Mouse (Mus musculus) intestine, embryonic 15.5 days (tissue): ENCODE measurements at regions not wholly inside any gene's neighbourhood (a gene's known extent, or its start where the extent isn't known, plus 50 kb on each side); places are given as distances from the start of the nearest gene placed in this dataset.

Experiments used
- ATAC-seq: fragments of 200-750 bp; cut with Nextera tagmentation; 2 replicates; pipeline ENCODE4 v1.8.0; 2017; ENCODE audit warnings: moderate TSS enrichment, moderate library complexity
- H3K27ac ChIP-seq: fragments of 300-500 bp; sonication (generic); 2 replicates; pipeline ENCODE4 v1.5.1; 2015; ENCODE audit warnings: mild to moderate bottlenecking, inconsistent platforms
- H3K27me3 ChIP-seq: fragments of 300-500 bp; sonication (generic); replicated peaks from 2 replicates; pipeline ENCODE4 v1.6.1; 2015; ENCODE audit warnings: inconsistent platforms
- H3K36me3 ChIP-seq: fragments of 300-500 bp; sonication (generic); 2 replicates; pipeline ENCODE4 v1.6.1; 2015; ENCODE audit warnings: inconsistent platforms
- H3K4me1 ChIP-seq: fragments of 300-500 bp; sonication (generic); replicated peaks from 2 replicates; pipeline ENCODE4 v1.6.1; 2015; ENCODE audit warnings: inconsistent platforms
- H3K4me2 ChIP-seq: fragments of 300-500 bp; sonication (generic); replicated peaks from 2 replicates; pipeline ENCODE4 v1.6.1; 2015; ENCODE audit warnings: mild to moderate bottlenecking, inconsistent platforms
- H3K4me3 ChIP-seq: fragments of 300-500 bp; sonication (generic); replicated peaks from 2 replicates; pipeline ENCODE4 v1.5.1; 2015; ENCODE audit warnings: inconsistent platforms
- H3K9ac ChIP-seq: fragments of 300-500 bp; sonication (generic); 2 replicates; pipeline ENCODE4 v1.6.1; 2015; ENCODE audit warnings: inconsistent platforms
- H3K9me3 ChIP-seq: fragments of 300-500 bp; sonication (generic); 2 replicates; pipeline ENCODE4 v1.6.1; 2016; ENCODE audit warnings: inconsistent platforms
- WGBS: fragments of 180-500 bp; shearing (Covaris S2); methylation state at CpG from one replicate; pipeline ENCODE4 v1.1.7; 2015; 5-methylcytosine and 5-hydroxymethylcytosine counted together

DNA sequence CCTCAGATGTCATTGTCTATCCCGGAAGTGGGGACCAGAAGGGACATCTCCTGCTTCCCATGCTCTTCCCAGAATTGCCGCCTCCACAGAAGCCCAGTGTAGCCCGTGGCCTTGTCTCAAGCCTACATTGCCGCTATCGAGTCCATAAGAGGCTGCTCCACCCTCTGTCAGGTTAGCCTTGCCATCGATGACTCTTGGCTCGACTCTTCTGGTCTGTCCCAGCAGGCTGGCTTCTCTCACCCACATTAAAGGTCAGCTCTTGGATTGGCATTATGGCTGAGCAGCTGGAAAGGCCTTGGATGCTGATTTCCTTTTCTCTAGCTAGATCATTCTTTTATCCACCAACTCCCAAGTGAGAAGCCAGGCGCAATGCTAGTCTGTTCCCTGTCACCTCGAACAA, 98.5 kb upstream of the Cacna1e start:
- H3K4me1 ChIP-seq, result no peaks in the 10 kb centered on the region
- 86% methylated on average over 9 of the region's 9 CpGs for WGBS

DNA sequence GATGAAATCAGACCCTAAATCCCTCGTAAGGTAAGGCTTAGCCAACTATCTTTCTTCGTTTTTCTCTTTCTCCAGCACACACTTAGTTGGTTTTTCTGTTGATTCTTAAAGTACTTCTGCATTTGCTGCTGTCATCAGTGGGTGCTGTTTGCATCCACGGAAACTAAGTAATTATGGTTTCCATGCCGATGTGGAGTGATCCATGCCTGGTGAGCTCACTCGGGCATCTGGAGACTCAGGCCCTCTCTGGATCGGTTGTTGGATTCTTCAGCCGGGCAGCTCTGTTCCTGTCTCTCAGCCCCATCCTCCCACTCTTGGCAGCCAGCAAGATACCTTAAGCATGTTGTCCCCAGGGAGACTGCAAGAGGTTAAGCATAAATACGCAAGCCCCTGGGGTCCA, 97.4 kb upstream of the Cacna1e start:
- 71% methylated on average over 8 of the region's 8 CpGs for WGBS
- H3K27ac ChIP-seq, result no peak overlapping the region
- H3K9me3 ChIP-seq, result no peaks in the 10 kb centered on the region
- no peaks in the 10 kb centered on the region for H3K4me1 ChIP-seq
- H3K36me3 ChIP-seq, result no peaks in the 10 kb centered on the region
- no peak overlapping the region for H3K4me3 ChIP-seq
- H3K4me2 ChIP-seq, result no peak overlapping the region
- ATAC-seq, result no peak
- no peaks in the 10 kb centered on the region for H3K27me3 ChIP-seq
- no peak overlapping the region for H3K9ac ChIP-seq

More for the DNA sequence above, 98.5 kb upstream of the Cacna1e start:
- H3K27me3 ChIP-seq, result no peaks in the 10 kb centered on the region
- H3K4me2 ChIP-seq, result no peak overlapping the region
- no peak for ATAC-seq
- no peak overlapping the region for H3K27ac ChIP-seq
- H3K4me3 ChIP-seq, result no peak overlapping the region
- H3K36me3 ChIP-seq, result no peaks in the 10 kb centered on the region
- no peak overlapping the region for H3K9ac ChIP-seq
- H3K9me3 ChIP-seq, result no peaks in the 10 kb centered on the region

DNA sequence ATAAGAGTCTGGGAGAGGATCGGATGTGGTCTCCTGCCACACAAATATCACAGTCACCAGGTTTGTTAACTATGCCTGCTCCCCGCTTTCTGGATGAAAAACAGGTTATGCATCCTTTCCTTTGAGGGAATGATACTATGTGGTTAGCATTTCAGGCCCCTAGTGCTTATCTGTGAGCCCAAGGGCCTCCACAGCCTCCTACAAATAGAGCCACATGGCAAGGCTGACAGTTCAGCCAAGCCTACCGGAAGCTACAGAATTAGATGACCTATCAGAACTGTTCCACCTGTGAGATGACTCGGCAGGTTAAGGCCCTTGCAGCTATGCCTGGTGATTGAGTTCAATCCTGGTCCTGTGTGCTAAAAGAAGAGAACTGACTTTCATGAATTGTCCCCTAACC, 91.4 kb upstream of the Cacna1e start:
- Histone ChIP-seq H3K4me3 (no peak overlapping the region), H3K9ac (no peak overlapping the region), H3K9me3 (no peaks in the 10 kb centered on the region), H3K4me1 (no peaks in the 10 kb centered on the region), H3K36me3 (no peaks in the 10 kb centered on the region), H3K27ac (no peak overlapping the region), H3K4me2 (no peak overlapping the region), H3K27me3 (no peaks in the 10 kb centered on the region)
- no peak for ATAC-seq
- 81% methylated on average over 4 of the region's 4 CpGs for WGBS

DNA sequence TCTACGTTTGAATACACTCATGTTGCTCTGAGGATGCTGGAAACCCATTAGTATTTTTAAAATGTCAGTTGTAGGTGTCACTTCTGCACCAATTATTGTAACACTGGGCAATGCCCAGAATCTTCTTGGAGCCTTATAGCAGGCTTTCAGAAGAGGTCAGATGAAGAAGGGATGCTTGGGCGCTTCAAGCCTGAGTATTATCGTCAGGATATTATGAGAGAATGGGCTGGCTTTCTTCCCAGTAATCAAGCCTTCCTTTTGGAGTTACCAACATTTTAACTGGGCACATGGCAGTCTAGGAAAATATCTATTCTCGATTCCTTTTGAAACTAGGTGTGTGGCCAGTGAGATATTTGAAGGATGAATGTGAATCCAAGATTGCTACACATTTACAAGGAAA, 77.0 kb upstream of the Cacna1e start:
- H3K9me3 ChIP-seq, result no peaks in the 10 kb centered on the region
- H3K27ac ChIP-seq, result no peak overlapping the region
- no peak overlapping the region for H3K9ac ChIP-seq
- WGBS, result 80% methylated on average over 4 of the region's 4 CpGs
- no peak overlapping the region for H3K4me2 ChIP-seq
- H3K4me3 ChIP-seq, result no peak overlapping the region
- no peaks in the 10 kb centered on the region for H3K27me3 ChIP-seq
- H3K4me1 ChIP-seq, result no peaks in the 10 kb centered on the region
- no peaks in the 10 kb centered on the region for H3K36me3 ChIP-seq
- no peak for ATAC-seq

DNA sequence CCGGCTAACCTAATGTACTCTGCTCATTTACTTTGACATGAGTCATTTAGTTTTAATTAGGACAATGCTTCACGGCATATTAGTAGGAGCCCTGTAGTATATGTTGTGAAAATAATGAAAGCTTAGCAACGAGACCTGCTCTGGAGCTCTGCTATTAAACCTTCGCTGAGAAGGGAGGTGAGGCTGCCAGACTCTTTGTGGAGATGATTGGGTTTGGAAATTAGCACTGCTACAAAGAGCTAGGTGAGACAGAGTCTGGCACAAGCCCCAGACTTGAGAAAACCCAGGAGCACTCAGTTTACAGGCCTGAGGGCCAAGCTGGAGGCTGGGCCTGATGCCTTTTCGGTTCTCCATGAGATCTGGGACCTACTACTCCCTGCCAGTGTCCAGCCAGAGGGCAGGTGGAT, 72.3 kb upstream of the Cacna1e start:
- H3K4me1 ChIP-seq, result no peaks in the 10 kb centered on the region
- H3K4me2 ChIP-seq, result no peak overlapping the region
- H3K27me3 ChIP-seq, result no peaks in the 10 kb centered on the region
- no peak for ATAC-seq
- no peaks in the 10 kb centered on the region for H3K9me3 ChIP-seq
- no peak overlapping the region for H3K9ac ChIP-seq
- H3K4me3 ChIP-seq, result no peak overlapping the region
- no peaks in the 10 kb centered on the region for H3K36me3 ChIP-seq
- WGBS, result 64% methylated on average over 5 of the region's 5 CpGs
- H3K27ac ChIP-seq, result no peak overlapping the region

DNA sequence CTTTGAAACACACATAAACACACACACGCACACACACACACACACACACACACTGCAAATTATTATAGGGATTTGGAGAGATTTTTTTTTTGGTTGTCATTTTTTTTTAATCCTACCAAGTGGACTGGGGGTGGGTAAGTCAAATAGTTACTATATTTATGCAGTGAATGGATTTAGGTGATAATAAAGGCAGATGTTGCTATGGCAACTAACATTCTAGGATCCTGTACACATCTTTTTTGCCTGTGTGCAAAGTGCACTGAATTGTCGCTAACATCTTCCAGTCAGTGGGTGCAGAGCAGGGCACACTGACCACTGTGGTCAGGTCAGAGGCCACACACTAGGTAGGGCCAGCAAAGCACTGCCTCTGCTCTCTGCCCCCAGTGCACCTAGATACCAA, 68.4 kb upstream of the Cacna1e start:
- Histone ChIP-seq H3K4me1 (no peaks in the 10 kb centered on the region), H3K27ac (no peak overlapping the region), H3K4me2 (no peak overlapping the region), H3K27me3 (no peaks in the 10 kb centered on the region), H3K36me3 (no peaks in the 10 kb centered on the region), H3K4me3 (no peak overlapping the region), H3K9me3 (no peaks in the 10 kb centered on the region), H3K9ac (no peak overlapping the region)
- WGBS, result 74% methylated on average over 2 of the region's 2 CpGs
- ATAC-seq, result no peak
